Mouse (Mus musculus) T-cell, adult 2 months (primary cell): ENCODE data around the gene St3gal3.

Experiments used
- DNase-seq: peaks from one replicate; pipeline ENCODE4 v3.0.0; 2022; ENCODE audit warnings: low spot score

St3gal3 gene

DNA sequence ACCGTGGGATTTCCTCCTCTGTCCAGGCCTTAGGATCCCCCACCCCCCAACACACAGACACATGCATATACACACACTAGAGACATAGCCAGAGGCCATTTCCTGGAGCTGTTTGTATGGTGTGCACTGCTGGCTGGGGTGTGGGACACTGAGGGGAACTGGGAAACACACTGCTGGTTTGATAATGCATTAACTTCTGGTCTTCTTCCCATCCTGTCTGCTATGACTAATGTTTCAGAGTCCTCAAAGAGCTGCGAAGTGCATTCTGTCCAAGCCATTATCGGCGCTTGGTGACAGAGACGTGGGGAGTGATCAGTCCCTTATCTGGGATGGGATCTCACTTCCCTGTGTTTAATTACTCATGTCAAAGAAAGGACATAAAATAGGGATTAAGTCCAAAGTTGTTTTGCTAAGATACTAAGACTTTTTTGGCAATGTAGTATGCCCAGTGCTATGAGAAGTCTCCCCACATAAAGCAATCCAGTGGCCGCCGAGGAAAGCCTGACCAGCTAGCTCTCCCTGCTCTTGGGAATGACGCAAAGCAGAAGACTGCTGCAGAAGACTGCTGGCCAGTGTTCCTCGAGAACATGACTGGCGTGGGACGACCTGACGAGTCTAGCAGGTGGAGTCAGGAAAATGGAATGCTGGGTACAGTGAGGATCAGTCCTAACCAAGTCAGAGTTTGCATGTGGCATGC is 85.0 kb downstream of the St3gal3 start:
- no peak for DNase-seq

DNA sequence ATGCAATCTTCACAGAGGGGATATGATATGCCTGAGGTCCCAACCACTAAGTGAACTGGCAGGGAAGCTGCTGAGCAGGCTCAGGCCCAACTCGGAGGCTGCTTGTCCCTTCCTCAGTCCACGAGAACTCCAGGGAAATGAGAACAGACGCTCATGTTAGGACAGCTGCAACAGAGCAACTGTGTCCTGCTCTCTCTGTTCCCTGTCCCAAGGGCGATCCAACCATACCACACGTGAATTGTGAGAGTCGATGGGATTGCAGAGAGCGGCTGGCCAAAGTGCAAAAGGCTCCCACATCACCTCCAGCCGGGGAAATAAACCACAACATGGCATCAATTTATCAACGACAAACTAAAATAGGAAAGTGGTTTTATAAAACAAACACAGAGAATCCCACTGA is 90.2 kb downstream of the St3gal3 start:
- DNase-seq, result no peak

DNA sequence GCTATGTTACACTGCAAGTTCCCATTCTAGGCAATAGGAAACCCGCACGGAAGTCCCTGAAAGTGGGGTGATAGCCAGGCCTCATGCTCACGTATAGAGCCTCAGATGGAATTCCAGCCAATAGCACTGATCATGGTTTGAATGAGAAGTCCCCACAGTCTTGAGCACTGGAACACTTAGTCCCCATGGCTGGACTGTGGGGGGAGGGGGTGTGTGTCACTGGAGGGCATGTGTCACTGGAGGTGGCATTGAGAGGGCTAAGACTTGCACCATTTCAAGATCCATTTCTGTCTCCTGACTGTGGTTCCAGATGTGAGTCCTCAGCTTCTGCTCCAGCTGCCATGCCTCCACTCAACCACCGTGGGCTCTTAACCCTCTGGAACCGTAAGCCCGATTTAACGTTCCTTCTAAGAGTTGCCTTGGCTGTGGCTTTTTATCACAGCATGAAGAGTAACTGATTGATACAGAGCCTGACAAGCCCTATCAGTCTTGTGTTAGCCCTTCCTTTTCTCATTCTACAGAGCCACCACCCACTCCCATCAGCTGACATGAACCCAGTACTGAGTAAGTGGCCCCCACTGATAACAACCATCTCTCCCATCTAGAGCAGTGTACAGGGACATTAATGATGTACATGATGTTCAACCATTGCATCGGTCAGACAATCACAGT is 91.2 kb downstream of the St3gal3 start:
- DNase-seq, result no peak

DNA sequence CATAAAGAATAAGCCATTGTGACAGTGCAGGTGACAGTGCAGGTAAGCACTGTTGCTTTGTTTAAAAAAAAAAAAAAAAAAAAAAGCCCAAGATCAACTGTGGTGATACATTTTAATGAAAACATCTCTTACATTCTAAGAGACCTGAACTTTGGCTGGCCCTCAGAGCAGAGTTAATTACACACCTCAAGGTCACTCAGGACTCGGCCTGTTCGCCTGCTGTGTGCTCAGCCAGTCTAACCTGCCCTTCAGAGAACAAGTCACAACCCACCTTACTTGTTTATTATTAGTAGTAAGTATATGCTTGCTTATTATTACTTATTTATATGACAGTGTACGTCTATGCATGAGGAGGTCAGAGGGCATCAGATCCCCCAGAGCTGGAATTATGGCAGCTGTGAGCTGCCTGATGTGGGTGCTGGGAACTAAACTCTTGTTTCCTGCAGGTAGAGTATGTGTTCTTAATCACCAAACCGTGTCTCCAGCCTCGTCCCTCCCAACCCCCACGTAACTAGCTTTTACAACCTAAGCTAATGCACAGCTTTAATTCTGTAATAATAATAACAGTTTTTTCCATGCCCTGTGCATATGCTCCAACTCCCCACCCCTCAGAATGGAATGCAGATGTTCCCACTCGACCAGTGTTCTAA is 91.9 kb downstream of the St3gal3 start:
- no peak for DNase-seq

DNA sequence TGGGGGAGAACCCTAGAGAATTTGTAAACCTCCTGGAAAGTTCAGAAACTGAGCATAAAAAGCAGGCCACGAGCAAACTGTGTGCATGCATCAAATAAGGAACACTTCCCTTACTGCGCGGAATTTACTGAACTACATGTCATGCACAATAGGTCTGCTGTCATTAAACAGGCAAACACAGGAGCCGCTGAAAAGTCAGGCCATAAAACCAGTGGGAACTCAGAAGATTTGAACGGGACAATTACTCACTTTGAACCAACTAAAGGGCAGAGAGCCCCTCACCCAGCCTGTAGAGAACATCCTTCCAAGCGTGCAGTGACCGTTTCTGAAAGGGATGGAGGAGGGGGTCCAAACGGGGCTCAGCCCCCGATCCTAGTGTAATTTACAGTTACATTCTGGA is 93.6 kb downstream of the St3gal3 start:
- DNase-seq, result no peak

DNA sequence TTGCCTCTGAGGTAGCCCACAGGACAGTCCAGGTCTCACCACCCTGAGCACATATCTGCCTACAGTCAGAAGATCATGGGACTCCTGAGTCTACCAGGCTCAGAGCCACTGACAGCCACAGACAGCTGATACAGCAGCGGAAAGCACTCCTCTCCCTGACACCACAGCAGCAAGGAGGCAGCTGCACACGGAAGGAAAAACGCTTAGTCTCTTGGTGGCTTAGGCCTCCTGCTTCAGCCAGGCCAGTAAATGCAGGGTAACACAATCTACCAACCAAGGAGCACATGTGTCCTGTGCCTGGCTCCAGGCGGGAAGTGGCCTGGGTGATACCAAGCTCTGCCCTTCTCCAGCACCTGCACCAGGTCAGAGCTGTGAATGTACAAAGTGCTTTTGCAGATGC is 94.1 kb downstream of the St3gal3 start:
- no peak for DNase-seq

DNA sequence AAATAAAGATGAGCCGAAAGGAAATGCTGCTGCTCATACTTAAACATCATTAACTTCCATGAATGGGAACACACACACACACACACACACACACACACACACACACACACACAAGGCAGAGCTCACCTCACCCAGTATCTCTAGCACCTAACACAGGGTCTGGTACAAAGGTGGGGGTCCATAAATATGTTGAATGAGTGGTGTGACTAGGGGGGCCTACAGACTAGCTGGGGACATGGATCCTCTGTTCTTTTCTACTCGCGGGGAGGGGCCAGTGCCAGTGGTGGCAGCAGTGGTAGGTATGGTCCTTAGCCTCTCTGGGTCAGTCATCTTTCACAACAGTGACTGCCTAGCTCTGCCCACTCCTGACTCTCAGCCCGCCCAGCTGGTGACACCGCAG is 94.8 kb downstream of the St3gal3 start:
- no peak for DNase-seq

DNA sequence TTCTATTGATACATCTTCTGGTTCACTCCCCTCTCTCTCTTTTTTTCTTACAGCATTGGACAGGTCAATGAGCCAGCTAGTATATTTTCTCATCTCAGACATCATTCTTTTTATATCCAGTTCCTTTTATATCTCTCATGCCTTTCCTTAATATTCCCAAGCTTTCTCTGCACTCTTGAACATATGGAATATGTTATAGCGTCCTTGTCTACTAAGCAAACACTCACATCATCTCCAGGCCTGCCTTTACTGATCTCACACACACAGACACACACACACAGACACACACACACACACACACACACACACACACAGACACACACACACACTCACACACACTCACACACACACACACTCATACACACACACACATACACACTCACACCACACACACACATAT is 96.7 kb downstream of the St3gal3 start:
- DNase-seq, result no peak

DNA sequence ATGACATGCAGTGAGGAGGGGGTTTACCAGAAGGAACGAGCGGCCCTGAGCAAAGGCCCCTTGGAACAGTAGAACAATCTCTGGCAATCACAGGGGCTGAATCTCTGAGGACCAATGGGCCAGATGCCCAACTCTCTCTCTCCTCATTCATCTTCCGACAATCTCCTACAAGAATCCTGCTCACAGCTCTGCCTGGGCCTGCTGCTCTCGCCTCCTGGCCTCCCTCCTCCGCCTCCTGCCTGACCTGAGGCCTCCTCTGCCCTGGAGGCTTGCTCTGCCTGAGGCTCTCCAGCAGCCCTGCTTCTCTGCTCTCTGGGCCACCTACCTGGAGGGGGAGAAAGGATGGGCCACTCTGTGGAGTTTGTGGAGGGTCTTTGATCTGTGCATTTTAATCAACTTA is 97.3 kb downstream of the St3gal3 start:
- no peak for DNase-seq

DNA sequence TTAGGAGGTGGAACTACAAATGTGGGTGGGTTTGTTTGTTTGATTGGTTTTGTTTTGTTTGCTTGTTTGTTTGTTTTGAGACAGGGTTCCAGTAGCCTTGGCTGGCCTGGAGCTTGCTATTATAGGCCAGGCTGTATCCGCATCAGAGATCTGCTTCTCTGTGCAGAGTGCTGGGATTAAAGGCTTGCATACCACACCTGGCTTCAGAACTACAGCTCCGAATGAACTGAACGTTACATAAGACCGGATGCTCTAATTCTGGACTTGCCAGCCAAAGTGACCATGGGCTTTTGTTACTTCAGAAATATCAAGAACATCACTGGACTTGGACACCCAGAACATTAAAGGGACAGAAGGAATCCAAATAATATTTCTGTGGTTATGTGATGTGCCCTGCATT is 98.2 kb downstream of the St3gal3 start:
- DNase-seq, result no peak

DNA sequence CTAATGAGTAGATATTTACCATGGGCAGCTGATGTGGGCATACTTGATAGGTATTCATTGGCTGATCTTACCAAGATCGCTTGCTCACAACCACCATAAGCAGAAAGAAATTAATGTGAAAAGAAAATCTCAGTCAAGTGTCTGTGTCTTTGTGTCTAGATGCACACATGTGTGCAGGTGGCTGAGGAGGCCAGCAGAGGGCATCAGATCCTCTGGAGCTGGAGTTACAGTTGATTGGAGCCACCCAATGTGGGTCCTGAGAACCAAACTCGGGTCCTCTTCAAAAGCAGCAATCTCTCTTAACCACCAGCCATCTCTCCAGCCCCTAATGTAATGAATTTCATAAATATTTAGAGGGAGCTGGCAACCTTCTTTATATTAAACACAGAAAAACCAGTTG is 99.6 kb downstream of the St3gal3 start:
- DNase-seq, result no peak

DNA sequence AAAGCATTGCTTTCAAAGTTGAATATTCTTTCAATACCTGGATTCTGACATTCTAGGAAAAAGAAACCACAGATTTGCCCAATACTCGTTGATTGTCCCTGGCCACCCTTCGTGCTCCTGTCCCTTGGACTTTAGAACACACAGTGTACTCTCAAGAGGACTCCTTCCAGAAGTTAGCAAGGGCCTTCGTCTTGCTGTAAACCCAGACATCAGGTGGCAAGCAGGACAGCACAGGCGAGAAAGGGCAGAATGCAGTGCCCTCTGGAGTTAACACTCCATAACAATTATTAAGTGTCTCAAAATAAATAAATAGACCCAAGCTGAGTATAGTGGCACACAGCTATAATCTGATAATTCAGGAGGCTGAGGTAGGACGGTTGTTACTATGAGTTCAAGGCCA is 101.7 kb downstream of the St3gal3 start:
- no peak for DNase-seq

DNA sequence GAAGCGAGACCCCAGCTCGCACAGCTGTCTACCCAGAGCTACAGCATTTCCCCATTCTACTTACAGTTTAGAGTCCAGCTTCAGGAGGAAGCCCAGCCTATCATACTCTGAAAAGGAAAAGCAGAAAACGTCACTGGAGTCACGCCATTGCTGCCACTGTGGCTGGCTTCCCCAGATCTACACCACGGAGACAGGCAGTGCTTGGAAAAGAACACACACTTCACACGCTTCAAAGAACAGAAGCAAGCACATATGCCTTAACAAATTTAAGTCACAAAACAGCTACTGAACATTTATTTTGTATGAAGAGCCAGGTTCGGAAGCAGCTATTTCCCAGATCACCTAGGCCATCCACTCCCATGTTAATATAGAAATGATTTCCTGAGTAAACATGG is 102.9 kb downstream of the St3gal3 start:
- no peak for DNase-seq

DNA sequence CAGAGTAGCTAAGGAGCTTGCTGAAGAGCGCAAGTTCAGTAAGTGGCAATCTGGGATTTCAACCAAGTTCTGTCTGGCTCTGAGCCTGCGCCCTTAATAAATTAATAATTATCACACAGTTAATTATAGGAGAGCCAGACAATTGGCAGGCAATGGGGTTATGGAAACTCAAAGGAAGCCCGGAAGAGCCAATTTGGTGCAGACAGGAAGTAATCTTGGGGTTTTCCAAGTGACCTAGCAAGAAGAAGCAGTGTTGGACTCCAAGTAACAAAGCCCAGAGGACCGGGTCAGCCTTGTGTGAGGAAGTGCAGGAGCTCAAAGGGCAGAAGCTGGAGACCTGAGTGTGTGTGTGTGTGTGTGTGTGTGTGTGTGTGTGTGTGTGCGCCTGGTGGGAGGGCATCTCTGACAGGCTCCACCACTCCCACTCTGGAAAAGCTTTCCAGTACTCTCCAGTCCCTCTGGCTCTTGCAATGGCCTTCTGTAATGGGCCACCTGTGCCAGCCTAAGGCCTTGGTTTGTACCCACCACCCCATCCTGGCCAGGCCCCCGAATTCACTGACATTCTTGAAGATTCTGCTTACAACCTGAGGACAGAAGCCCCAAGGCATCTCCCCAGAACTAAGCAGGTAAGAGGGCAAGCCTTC is 103.5 kb downstream of the St3gal3 start:
- no peak for DNase-seq

DNA sequence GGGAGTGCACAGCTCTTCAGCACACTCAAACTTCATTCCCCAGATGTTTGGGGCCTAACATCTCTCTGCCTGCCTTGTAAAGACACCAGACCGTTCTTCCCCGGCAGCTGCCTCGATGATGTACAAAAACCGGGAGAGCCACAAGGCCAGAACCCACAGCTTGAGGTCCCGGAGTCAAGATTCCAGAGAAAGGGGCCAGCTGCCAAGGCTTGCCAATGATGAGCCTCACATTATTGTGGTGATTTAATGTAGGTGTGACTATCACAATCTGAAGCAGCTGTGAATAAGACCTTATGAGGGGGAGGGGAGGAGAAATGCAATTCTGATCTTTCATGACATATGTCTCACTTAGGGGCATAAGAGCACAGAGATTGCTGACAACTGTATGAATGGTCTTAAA is 104.4 kb downstream of the St3gal3 start:
- DNase-seq, result no peak

DNA sequence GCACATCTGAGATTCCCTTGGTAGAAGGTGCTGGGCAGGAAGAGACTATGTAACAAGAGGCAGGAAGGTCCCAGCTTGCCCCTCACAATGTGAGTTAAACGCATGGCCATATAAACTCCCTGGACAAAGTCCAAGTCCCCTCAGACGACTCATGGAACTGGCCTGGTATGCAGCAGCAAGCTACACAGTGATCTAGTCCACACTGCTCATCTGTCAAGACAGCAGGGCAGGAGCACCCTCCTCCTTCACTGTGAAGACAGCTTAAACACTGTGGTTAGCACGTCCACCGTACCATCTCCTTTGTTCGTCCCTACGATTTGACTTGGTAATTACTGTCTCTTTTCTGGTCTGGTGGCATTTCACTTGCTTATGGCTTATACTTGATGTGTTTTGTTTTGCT is 104.8 kb downstream of the St3gal3 start:
- DNase-seq, result no peak

DNA sequence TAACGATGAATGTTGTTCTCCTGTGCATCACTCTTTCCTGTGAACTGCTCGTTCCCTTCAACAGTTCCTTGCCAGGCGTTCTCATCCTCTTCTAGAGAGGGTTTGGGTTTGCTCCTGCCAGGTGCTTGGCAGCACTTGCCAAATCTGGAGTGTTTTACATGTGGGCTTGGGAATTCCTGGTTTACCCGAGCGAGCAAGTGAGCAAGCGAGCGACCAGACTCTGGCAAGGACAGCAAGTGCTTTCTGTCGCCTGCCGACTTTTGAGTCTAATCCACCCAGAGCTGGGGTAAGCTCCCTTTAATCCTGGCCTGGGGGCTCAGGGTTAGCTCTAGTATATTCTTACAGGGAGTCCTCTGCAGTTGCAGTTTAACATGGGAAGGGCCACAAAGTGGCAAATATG is 105.7 kb downstream of the St3gal3 start:
- no peak for DNase-seq

DNA sequence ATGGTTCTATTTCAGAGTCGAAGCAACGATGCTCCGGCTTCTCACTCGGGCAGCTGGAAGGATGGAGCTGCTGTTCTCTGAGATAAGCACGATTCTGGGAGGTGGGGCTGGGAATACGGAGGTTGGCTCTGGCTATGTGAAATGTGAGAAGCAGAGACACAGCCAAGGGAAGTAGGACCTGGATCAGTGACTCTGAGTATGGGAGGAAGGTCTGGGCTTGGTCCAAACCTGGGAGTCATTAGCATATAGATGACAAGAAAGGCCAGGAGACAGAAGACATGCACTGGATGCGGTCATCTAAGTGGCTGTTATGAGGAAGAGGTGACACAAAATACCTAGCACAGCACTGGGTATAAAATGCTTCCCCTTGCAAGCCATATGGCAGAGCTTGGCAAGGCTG is 108.8 kb downstream of the St3gal3 start:
- no peak for DNase-seq

DNA sequence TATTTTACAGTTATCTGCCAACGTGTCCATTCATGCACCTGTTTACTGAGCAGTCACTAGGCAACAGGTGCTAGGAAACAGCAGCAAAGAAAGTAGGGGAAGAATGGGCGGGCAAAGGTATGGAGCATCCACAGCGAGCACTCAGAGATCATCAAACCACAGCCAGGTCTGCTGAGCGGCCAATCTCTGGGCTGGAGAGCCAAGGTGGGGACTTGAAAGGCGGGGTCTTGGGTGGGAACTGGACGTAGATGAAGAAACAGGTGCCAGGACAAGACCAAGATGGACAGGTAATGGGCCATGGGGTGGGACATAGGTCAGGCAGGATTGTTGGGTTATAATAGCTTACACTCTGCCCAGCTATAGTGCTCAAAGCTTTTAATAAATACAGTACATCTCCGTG is 109.3 kb downstream of the St3gal3 start:
- DNase-seq, result no peak

DNA sequence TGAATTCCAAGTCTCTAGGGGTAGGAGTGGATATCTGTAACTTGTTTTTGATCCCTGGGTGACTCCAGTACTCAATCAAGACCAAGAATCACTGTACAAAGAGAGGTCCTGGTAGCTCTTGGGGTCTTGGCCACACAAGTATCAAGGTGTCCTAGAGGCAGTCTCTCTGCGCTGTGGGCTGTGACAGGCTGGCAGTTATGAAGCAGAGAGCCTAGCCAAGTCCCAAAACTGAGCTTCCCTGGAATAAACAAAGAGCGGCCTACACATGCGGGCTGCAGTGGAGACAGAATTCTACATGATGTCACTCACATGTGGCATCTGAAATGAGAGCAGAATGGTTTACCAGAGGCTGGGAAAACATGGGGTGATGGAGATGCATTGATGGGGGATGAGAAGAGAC is 111.9 kb downstream of the St3gal3 start:
- DNase-seq, result no peak

DNA sequence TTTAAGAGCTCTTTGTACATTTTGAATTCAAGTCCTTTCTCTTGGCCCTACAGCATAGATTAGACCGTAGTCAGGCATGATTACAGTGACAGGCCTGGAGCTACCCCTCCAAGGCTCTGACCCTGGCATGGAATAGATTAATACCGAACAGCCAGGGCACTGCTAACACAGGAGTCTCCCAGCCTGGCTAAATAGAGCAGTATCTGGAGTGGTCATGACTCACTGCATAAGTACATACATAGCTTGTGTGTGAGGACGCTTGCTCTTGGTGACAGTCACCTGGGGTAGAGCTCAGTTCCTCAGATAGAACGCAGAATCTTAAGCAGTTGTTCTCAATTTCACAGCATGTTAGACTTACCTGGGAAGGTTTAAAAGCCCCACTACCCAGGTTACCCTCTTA is 112.3 kb downstream of the St3gal3 start:
- DNase-seq, result no peak

DNA sequence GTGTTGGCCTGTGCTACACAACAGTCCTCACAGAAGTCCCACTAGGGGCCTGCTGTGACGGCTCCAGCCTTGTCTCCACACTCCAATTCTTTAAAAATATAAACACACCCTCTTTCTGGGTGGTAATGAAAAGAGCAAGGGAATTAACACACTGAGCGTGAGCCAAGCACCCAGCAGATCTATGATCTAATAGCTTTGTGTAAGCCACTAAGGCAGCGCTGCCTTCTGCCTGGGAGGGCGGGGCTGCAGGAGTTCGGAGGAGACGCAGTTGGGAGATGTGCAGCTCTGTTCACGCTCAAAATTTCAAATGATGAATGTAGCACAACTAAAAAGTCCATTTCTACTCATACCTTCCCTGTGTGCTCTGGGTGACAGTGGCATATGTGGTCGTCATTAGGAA is 115.1 kb downstream of the St3gal3 start:
- DNase-seq, result no peak

DNA sequence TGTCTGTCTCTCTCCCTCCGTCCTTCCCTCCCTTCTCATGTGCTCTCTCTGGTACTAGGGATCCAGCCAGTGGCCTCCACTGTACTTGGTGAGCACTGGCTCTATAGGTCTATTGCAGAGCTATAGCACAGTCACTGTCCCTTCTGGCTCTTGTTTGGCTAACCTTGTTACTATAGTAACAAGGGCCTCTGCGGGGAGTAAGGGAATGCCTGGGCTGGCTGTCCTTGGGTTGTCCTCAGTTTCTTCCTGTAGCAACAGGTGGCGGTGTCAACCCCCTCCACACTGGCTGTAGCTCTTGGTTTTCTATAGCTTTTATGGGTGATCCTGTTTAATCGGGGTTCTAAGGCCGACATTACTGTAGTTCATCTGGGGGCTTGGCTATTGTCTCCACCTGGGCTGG is 115.5 kb downstream of the St3gal3 start:
- DNase-seq, result no peak
